Mouse (Mus musculus) gastrocnemius, adult 18-20 months (tissue): ENCODE measurements around the gene Gtf2i. TPM values are rescaled to one million over a fixed set of nuclear protein-coding genes. Genes with fewer than 3 reads are reported as not detected.

Experiments used
- DNase-seq: peaks from one replicate; pipeline ENCODE4 v3.0.0; 2021; ENCODE audit warnings: low spot score
- microRNA-seq: library from miRNA; unstranded; fragments of <30 nt; microRNA quantifications from one replicate; pipeline ENCODE4 v1.2.0, GENCODE M21; 2021
- total RNA-seq, 2 experiments: library from RNA; stranded (reverse); gene quantifications; 2 replicates each; pipeline ENCODE4 v1.2.3; 2021

The Gtf2i gene
- total RNA-seq, 2 experiments from 2014 or later, result 102 to 112 TPM

- DNase-seq, result no peak
These were observed 100.3 kb downstream of the Gtf2i start for GRCm38 (mm10) chr5:134214021-134214806.

- no peak for DNase-seq
These were observed 104.5 kb downstream of the Gtf2i start for GRCm38 (mm10) chr5:134209931-134210554.

- DNase-seq, result no peak
These were observed 107.8 kb downstream of the Gtf2i start for GRCm38 (mm10) chr5:134206721-134207120.

- no peak for DNase-seq
These were observed 120.9 kb downstream of the Gtf2i start for GRCm38 (mm10) chr5:134193664-134194063.

GRCm38 (mm10) chr5:134188571-134188970 lies 126.0 kb downstream of the Gtf2i start:
- no peak for DNase-seq

Small RNA genes within 50 kb of the gene (microRNA-seq; reads per million reads assigned to microRNA genes)
- not detected for gene Mir3965

Other genes with a start within 250 kb of the Gtf2i start
- 10 to 100 TPM; 42.9 to 67.4 TPM for gene Castor2, start 215.0 kb downstream of the Gtf2i start, total RNA-seq
- 10 to 100 TPM; 22.7 to 25.2 TPM for gene Rcc1l, start 138.0 kb downstream of the Gtf2i start, total RNA-seq
- gene Gtf2ird2, start 130.7 kb downstream of the Gtf2i start, total RNA-seq, result 1 to 10 TPM; 5.0 to 6.3 TPM
- gene Ncf1, start 85.1 kb downstream of the Gtf2i start, total RNA-seq, result 1 to 10 TPM; 2.1 to 2.2 TPM
- gene Gtf2ird1, start 142.0 kb upstream of the Gtf2i start, total RNA-seq, result 10 to 100 TPM; 10.9 to 19.9 TPM
- gene Clip2, start 237.7 kb upstream of the Gtf2i start, total RNA-seq, result 1 to 10 TPM; 1.7 to 3.0 TPM
- gene Syna, start 245.4 kb upstream of the Gtf2i start, total RNA-seq, result not detected